Mouse (Mus musculus) heart, embryonic 10.5 days (tissue): ENCODE measurements around the gene Ap2b1. TPM values are rescaled to one million over a fixed set of nuclear protein-coding genes. Genes with fewer than 3 reads are reported as not detected.

Experiments used
- DNase-seq: peaks from one replicate; pipeline ENCODE4 v3.0.0-alpha.2; 2017; ENCODE audit warnings: low spot score
- H3K27ac ChIP-seq: fragments of 300-500 bp; sonication (generic); 2 replicates; pipeline ENCODE4 v1.5.1; 2016; ENCODE audit warnings: mild to moderate bottlenecking
- H3K27me3 ChIP-seq: fragments of 300-500 bp; sonication (generic); 2 replicates; pipeline ENCODE4 v1.6.1; 2016; ENCODE audit warnings: mild to moderate bottlenecking; ENCODE audit not compliant: poor library complexity, insufficient read depth, severe bottlenecking
- H3K36me3 ChIP-seq: fragments of 300-500 bp; sonication (generic); 2 replicates; pipeline ENCODE4 v1.6.1; 2016; ENCODE audit warnings: mild to moderate bottlenecking, moderate library complexity
- H3K4me1 ChIP-seq: fragments of 300-500 bp; sonication (generic); 2 replicates; pipeline ENCODE4 v1.6.1; 2016; ENCODE audit warnings: mild to moderate bottlenecking
- H3K4me3 ChIP-seq: fragments of 300-500 bp; sonication (generic); 2 replicates; pipeline ENCODE4 v1.5.1; 2016; ENCODE audit warnings: mild to moderate bottlenecking, moderate library complexity
- H3K9me3 ChIP-seq: fragments of 300-500 bp; sonication (generic); 2 replicates; pipeline ENCODE4 v1.6.1; 2016; ENCODE audit warnings: mild to moderate bottlenecking, moderate library complexity
- WGBS: fragments of 180-500 bp; shearing (Covaris S2); methylation state at CpG from one replicate; pipeline ENCODE4 v1.1.7; 2016; 5-methylcytosine and 5-hydroxymethylcytosine counted together
- polyA plus RNA-seq: library from polyadenylated mRNA; unstranded; fragments of >200 nt; fragmentation: Nextera tagmentation; extraction: Ambion mirVana; gene quantifications from 2 replicates; pipeline ENCODE4 v1.2.1, GENCODE M21; 2016

Gene Ap2b1
- polyA plus RNA-seq, 1 experiment from 2014 or later, result 48.2 TPM

DNA sequence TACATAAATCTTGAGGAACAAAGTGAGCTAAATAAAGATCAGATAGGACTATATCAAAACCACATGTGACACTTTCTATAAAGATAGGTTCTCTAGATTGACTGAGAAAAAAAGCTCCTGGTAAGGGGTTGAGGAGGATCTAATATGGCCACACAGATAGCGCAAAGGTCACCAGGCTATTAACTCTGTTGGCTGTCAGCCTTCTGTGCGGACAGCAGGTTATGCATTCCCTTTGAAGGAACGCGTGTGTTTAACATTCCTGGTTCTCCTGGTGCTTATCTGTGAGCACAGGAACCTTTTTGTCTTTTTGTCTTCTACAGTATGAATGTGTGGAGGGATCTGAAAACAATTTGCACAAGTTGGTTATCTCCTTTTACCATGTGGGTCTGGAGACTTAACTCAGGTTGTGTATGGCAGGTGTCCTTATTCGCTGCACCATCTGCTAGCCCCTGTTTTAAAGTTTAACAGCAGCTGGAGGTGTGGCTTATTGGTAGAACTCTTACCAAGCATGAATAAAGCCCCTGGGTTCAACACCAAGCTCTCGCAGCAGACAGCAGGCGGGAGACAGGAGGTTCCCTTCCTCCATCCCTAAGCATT, 81.0 kb downstream of the Ap2b1 start:
- peaks cover 22% of the 10 kb centered on the region for H3K4me1 ChIP-seq
- 49% methylated on average over 7 of the region's 7 CpGs for WGBS
- H3K9me3 ChIP-seq, result no peaks in the 10 kb centered on the region
- peak overlapping the region; percentile 42; the same call in 1 of the 2 replicates for H3K27ac ChIP-seq
- H3K4me3 ChIP-seq, result no peak overlapping the region
- DNase-seq, result no peak
- H3K36me3 ChIP-seq, result peaks cover 23% of the 10 kb centered on the region
- no peaks in the 10 kb centered on the region for H3K27me3 ChIP-seq

DNA sequence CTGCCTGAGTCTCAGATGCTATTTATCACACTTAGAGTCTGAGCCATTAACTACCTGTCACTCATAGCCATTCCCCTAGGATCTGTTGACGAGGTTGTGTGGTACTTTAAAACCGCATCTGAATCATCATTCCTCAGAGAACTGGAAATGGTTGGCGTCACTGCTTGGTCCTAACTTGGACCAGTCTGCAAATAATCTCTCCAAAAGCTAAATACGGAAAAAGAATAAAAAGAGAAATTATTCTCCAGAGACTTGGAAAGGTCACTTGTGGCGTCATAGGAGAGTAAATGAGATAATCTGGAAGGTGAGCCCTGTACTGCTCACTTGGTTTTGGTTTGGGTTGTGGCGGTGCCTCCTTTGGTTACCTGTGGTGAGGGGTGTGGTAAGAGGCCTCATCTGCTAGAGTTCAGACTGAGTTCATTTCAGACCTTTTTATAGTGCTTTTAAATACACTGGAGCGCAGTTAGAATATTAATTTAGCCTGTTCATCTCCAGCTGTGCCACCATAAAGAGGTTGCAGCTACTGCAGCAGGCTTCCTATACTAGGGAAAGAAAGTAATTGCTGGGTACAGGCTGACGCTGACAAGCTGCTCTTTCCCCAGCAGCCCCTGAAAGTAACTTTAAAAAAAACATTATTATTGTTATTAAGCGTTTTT, 84.2 kb downstream of the Ap2b1 start:
- Histone ChIP-seq H3K9me3 (no peaks in the 10 kb centered on the region), H3K4me1 (peaks cover 32% of the 10 kb centered on the region), H3K27me3 (no peaks in the 10 kb centered on the region), H3K27ac (no peak overlapping the region), H3K36me3 (peaks cover 6% of the 10 kb centered on the region), H3K4me3 (no peak overlapping the region)
- WGBS, result 75% methylated on average over 9 of the region's 9 CpGs
- DNase-seq, result no peak

DNA sequence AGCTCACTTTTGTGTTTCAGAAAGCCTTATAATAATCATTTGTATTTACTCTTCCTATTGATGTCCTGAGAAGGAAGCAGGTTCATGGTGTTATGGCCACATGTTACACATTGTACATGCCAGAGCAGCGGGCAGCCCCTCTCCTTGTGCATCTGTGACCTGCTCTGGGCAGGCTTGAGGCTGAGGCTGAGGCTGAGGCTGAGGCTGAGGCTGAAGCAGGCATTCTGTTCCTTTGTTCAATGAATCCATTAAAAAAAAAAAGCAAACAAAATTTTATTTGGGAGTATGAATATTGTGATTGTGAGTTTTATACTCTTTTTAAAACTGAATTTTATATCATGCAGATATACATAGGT, 84.7 kb downstream of the Ap2b1 start:
- H3K36me3 ChIP-seq, result peaks cover 4% of the 10 kb centered on the region; the same call in 1 of the 2 replicates
- no peaks in the 10 kb centered on the region for H3K27me3 ChIP-seq
- no peak overlapping the region for H3K4me3 ChIP-seq
- WGBS, result 95% methylated on average over 1 of the region's 1 CpGs
- H3K27ac ChIP-seq, result no peak overlapping the region
- no peak for DNase-seq
- no peaks in the 10 kb centered on the region for H3K9me3 ChIP-seq
- H3K4me1 ChIP-seq, result peaks cover 32% of the 10 kb centered on the region

DNA sequence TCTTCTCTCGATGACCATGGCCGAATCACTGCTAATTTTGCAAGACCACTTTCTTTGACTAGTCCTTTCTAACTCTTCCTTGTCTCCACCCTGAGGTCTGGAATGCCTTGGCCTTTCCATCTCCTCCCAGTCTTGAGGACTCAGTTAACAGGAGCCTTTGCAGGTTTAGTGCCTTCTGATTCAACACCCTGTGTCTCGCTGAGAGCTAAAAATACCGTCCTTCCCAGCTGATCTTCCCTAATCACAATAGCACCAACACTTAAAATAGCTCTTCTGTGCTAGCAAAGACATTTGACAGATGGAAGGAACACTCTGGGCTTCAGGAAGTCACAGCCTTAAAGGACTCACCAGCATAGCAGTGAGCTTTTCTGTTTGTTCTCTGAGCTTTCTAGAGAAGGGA, 94.2 kb downstream of the Ap2b1 start:
- no peak for DNase-seq
- peak overlapping the region; percentile 22; the same call in 1 of the 2 replicates for H3K4me3 ChIP-seq
- H3K27me3 ChIP-seq, result no peaks in the 10 kb centered on the region
- no peaks in the 10 kb centered on the region for H3K9me3 ChIP-seq
- peaks cover 35% of the 10 kb centered on the region for H3K4me1 ChIP-seq
- peak overlapping the region; percentile 82 for H3K27ac ChIP-seq
- 48% methylated on average over 4 of the region's 4 CpGs for WGBS
- H3K36me3 ChIP-seq, result peaks cover 41% of the 10 kb centered on the region

DNA sequence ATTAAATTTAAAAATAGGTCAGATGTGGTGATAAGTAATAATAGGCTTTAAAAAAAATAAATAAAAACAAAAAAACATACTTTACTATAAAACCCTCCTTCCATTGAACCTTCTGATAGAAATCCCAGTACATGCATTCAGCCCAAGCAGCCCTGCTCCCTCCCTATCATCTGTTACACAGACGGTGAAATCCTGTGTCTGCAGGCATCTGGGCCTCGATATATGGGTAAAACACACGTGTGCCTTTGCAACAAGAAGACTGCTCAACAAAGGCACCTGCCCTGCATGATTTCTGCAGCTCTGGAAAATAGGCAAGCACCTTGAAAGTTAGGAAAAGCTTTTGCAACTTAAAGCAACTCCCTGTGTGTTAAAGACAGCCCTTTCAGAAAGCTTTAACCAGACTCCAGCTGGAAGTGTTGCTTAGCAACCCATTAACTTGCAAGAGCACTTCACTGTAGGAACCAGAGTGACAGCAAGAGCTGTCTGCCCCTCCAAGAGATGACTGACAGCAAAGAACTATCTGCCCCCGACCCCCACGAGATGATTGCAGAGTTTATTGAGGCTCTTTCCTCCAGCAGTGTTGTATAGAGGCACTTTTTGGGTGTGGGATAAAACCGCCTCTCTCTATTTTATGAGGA, 96.1 kb downstream of the Ap2b1 start:
- H3K27ac ChIP-seq, result 0 out of 2 replicates have a peak overlapping the region, but pooled peaks have one; percentile 29
- H3K36me3 ChIP-seq, result peaks cover 44% of the 10 kb centered on the region
- 38% methylated on average over 6 of the region's 6 CpGs for whole genome bisulfite sequencing

DNA sequence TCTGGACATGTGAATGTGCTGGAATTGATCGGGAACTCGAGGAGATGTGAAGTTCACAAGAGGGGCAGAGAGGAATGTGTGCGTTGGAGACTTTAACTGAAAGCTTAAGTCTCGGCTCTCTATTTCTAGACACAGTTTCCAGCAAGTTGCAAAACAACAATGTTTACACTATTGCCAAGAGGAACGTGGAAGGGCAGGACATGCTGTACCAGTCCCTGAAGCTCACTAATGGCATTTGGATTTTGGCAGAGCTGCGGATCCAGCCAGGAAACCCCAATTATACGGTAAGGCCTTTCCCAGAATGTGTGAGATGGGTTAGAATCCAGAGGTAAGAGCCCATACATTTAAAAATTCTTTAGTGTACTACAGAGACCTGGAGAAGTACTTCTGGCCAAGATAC, 98.8 kb downstream of the Ap2b1 start:
- H3K36me3 ChIP-seq, result peaks cover 35% of the 10 kb centered on the region
- WGBS, result 84% methylated on average over 7 of the region's 7 CpGs
- no peaks in the 10 kb centered on the region for H3K27me3 ChIP-seq
- H3K9me3 ChIP-seq, result no peaks in the 10 kb centered on the region
- no peak for DNase-seq
- H3K4me3 ChIP-seq, result no peak overlapping the region
- peaks cover 27% of the 10 kb centered on the region for H3K4me1 ChIP-seq
- H3K27ac ChIP-seq, result no peak overlapping the region

More for the DNA sequence above, 96.1 kb downstream of the Ap2b1 start:
- no peaks in the 10 kb centered on the region for H3K9me3 ChIP-seq
- H3K4me1 ChIP-seq, result peaks cover 35% of the 10 kb centered on the region
- H3K4me3 ChIP-seq, result no peak overlapping the region
- no peaks in the 10 kb centered on the region for H3K27me3 ChIP-seq
- DNase-seq, result no peak

DNA sequence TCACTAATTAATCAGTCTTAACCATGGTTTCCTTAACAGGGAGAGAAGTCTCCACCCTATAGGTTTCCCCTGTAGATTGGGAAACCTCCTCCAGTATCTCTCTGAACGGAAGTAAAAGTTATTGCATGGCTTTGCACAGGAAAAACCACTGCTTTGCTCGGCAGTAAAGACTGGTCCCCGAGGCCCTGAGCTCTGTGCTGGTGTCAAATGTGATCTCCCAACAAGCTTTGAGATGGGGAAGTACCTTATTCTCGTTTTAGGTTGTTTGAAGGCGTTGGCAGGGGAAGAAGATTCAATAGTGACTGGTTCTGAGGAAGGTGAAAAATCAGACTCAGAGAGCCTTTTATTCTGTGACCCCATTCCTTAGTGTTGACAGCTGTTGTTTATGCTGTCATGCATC, 99.9 kb downstream of the Ap2b1 start:
- H3K4me1 ChIP-seq, result peaks cover 29% of the 10 kb centered on the region
- no peak overlapping the region for H3K27ac ChIP-seq
- 78% methylated on average over 5 of the region's 5 CpGs for WGBS
- H3K36me3 ChIP-seq, result peaks cover 37% of the 10 kb centered on the region
- no peaks in the 10 kb centered on the region for H3K9me3 ChIP-seq
- no peak overlapping the region for H3K4me3 ChIP-seq
- DNase-seq, result no peak
- H3K27me3 ChIP-seq, result no peaks in the 10 kb centered on the region

DNA sequence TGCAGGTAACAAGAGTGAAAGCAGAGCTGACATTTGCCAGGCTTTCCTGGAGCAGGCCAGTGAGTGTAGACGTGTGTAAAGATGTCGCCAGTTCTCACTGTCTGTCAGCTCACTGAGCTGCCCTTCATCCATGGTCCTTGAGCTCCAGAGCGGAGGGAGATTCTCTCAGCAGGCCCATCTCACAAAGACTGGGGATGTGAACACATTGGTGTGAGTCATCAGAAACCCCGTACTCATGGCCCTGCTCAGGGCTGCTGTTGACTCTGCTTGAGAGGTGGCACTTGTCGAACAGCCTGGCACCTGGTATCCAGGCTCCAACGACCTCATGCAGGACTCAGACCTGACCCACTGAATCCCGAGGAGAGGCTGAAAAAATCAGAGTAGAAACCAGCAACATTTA, 105.0 kb downstream of the Ap2b1 start:
- Histone ChIP-seq H3K9me3 (no peaks in the 10 kb centered on the region), H3K4me1 (peaks cover 58% of the 10 kb centered on the region), H3K27ac (no peak overlapping the region), H3K4me3 (no peak overlapping the region), H3K36me3 (peaks cover 23% of the 10 kb centered on the region), H3K27me3 (no peaks in the 10 kb centered on the region)
- DNase-seq, result no peak
- 62% methylated on average over 7 of the region's 7 CpGs for WGBS

DNA sequence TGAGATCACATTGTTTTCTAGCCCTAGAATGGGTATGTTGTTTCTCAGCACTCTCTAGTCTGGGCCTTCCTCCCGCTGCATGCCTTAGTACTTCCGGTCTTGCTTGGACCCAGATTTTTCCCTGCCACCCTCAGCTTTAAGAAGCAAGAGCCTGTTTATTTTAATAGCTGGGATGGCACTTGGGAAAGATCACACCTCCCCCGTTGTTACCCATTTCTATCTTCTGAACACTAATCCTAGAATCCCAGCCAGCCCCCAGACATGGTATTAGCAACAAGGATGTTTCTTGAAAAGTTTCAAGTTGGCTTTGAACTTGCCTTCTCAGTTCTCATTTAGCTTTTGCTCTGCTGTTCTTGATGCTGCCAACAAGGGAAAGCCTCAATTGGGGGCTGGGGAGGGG, 107.6 kb downstream of the Ap2b1 start:
- WGBS, result 34% methylated on average over 3 of the region's 3 CpGs
- H3K36me3 ChIP-seq, result peaks cover 20% of the 10 kb centered on the region
- no peak overlapping the region for H3K4me3 ChIP-seq
- no peak for DNase-seq
- peaks cover 6% of the 10 kb centered on the region for H3K27me3 ChIP-seq
- H3K9me3 ChIP-seq, result no peaks in the 10 kb centered on the region
- H3K4me1 ChIP-seq, result peaks cover 77% of the 10 kb centered on the region
- H3K27ac ChIP-seq, result no peak overlapping the region

DNA sequence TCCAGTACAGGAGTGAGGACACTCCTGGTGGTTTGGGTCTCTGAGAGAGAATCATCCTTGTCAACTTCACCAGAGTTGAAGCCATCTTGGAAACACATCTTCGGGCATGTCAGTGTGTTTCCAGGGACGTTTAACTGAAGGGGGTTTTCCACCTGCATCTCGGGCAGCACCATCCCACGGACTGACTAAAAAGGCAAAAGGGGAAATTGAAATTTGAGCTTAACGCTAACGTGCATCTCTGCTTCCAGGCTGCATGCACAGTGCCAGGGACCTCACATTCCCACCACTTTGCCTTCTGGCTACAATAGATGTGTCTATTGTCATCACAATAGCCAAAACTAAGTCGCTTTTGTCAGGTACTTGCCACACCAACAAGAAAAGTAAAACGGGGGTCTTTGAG, 109.4 kb downstream of the Ap2b1 start:
- Histone ChIP-seq H3K27ac (no peak overlapping the region), H3K4me3 (no peak overlapping the region), H3K9me3 (no peaks in the 10 kb centered on the region), H3K27me3 (peaks cover 21% of the 10 kb centered on the region), H3K36me3 (peaks cover 10% of the 10 kb centered on the region), H3K4me1 (peaks cover 67% of the 10 kb centered on the region)
- DNase-seq, result no peak
- WGBS, result 46% methylated on average over 8 of the region's 8 CpGs

DNA sequence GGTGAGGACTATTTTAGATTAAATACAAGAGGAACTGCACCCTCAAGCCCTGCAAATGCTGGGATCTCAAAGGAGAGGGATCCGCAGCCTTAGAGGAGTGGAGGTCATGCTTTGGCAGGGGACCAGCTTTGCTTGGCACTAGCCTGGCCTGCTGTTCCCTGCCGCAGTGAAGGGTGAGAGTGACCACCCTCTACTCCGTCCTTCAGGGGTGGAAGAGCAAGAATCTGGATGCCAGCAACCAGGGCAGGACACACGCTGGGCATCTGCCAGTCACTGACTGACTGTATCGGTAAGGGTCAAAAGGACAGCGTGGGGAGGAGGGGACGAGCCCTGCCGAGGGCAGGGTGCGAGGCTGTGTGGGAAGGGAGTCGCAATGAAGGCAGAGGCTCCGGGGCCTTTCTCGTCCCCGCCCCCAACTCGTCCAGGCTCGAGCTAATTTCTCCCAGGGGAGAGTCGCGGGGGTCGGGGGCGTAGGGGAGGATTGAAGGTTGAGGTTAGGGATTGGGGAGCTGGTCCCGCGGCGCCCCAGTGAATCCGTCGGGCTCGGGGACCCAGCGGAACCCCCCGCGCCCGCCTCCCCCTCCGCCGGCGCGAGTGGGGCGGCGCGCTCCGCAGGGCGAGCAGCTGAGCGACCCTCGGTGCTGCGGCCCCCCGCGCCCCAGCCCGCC, 110.4 kb downstream of the Ap2b1 start, which contains the start of gene Rasl10b:
Gene Rasl10b (plus strand): TSS at position 51 of the 668 bp plus-strand sequence.
- DNase-seq, result no peak
- peak within 1 kb of the TSS; percentile 92 for H3K4me3 ChIP-seq
- peak within 1 kb of the TSS; percentile 93 for H3K27ac ChIP-seq
- peaks cover 57% of the 10 kb centered on the region for H3K4me1 ChIP-seq
- 1% methylated on average over 42 of the region's 44 CpGs for WGBS
- H3K36me3 ChIP-seq, result no peaks in the 10 kb centered on the region
- peaks cover 24% of the 10 kb centered on the region for H3K27me3 ChIP-seq
- no peaks in the 10 kb centered on the region for H3K9me3 ChIP-seq

DNA sequence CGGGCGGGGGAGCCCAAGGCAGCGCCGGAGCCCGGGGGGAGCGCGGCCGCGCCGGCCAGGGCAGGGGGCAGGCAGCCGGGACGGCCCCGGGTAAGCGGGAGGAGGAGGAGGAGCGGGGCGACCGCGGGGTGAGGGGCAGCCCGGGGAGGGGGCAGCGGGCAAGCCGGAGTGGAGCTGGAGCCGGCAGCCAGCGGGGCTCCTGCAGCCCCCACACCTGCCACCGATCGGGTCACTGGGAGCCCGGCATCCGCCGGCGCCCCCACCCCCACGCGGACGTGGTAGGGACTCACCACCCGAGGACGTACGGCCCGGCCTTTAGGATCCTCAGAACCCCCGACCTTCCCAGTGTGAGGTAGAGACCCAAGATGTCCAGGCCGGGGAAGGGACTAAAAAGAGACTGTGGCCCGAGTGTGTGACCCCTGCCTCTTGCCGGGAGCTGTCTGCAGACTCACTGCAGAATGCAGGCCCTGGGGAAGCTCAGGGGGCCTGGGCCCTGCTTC, 111.0 kb downstream of the Ap2b1 start:
- DNase-seq, result peak; percentile 74
- Histone ChIP-seq H3K9me3 (no peaks in the 10 kb centered on the region), H3K27me3 (peaks cover 24% of the 10 kb centered on the region), H3K36me3 (no peaks in the 10 kb centered on the region), H3K4me1 (peaks cover 54% of the 10 kb centered on the region), H3K27ac (peak overlapping the region; percentile 93), H3K4me3 (peak overlapping the region; percentile 92)
- under 1% methylated on average over 32 of the region's 40 CpGs for WGBS

DNA sequence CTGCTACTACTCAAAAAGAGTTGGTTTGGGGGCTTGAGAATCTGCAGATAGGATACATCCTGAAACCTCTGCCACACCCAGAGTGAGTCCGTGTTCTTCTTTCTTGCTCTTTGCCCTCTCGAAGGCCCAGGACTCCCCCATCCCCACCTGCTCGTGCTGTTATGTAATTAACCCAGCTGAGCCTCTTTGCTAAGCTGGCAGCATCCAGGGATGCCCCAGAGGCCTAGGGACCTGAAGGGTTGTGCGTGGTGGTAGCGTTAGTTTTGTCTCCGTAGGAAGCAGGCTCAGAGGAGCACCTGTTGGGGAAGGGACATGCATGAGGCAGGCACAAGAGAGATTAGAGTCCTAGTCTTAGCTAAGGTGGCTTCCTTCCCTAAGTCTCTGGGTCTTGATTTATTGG, 111.7 kb downstream of the Ap2b1 start:
- Histone ChIP-seq H3K4me1 (peaks cover 50% of the 10 kb centered on the region), H3K9me3 (no peaks in the 10 kb centered on the region), H3K27ac (peak overlapping the region; percentile 93; the same call in 1 of the 2 replicates), H3K27me3 (peaks cover 24% of the 10 kb centered on the region), H3K4me3 (peak overlapping the region; percentile 92), H3K36me3 (no peaks in the 10 kb centered on the region)
- DNase-seq, result peak; percentile 57
- WGBS, result 46% methylated on average over 6 of the region's 6 CpGs
